Mouse (Mus musculus) cerebellum, adult 9-10 months (tissue): ENCODE results near the gene AI987944.

ENCODE experiments used
- DNase-seq: peaks from one replicate; pipeline ENCODE4 v3.0.0; 2022

Gene AI987944

DNA sequence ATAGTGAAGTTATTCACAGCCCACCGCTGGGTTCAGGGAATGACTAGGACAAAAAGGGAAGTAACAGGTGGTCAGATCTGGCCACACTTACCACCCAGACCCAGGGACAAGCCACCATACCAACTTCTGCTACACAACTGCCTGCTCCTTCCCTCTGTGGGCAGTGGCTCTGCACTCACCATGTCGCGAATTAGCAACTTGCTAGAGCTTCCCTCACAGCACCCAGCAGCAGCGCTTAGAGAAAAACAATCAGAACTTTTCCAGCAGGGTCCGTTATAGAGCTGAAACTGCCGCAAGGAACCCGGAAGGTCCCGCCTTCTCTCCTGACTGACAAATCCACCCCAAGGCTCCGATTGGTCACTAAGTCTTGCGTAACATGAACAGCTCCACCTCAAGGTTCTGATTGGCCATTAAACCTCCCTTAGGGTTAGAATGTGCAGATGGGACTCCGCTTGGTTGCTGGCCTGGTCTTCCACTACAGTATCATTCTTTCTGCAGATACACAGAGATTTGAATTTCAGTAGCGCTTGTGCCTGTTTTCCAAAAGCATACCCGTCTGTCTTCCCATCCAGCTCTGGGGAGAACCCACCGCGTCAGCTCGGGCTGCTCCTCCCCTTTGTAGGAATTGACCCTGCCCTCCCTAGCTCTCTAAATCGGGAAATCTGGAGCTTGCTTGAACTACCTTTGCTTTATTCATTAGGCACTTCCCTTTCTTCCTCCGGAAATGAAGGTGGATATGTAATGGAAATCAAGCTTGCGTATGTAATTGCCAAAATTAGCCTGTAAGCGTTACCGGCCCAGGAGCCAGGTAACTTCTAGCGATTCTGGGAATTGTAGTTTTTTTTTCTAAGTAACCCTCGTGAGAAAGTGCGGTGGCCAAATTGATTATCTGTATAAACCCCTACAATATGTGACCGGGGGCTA is at the start of gene AI987944:
TSS of gene AI987944 (minus strand) at position 332 of the 924 bp plus-strand sequence.
- DNase-seq, result peak; percentile 90

DNA sequence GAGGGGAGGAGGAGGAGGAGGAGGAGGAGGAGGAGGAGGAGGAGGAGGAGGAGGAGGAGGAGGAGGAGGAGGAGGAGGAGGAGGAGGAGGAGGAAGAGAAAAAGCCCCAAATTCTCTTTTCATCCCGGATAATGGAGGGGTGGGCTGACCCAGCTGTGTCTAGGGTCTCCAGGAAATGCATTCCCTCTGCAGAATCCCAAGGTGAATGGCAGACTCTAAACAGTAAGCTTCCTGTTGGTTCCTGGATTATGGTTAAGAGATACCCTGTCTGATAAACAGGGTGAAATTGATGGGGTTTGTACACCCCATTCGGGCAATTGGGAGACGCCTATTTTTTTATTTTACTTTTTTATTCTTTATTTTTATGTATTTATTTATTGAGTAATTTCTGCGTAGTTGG is 951 bp upstream of the AI987944 start:
- peak; percentile 56 for DNase-seq
